In genomic region chr11:69110319-69111046, GRCm38 (mm10) we compare ENCODE assay signal across 8 mouse cellular contexts. TPM values are rescaled to one million over a fixed set of nuclear protein-coding genes. Genes with fewer than 3 reads are reported as not detected.
DNase-seq lines count a peak whose midpoint lies in the region; ATAC-seq lines count a peak whose summit lies in the region.

No protein-coding gene starts in this region.

- DNase-seq in gastrocnemius, postnatal 10 days = peak; percentile 97
- peak; percentile 86 for DNase-seq in induced T-regulatory cell, adult 2 months (ENCODE audit: low read depth)
- peak; percentile 88 for DNase-seq in left cerebral cortex, postnatal 36 days (ENCODE audit: low spot score in 2 of 2)
- DNase-seq in mesoderm, embryonic 11.5 days (ENCODE audit: low read depth, low spot score) = peak; percentile 94
- peak; percentile 76 to 80 for DNase-seq in right cerebral cortex, postnatal 36 days (ENCODE audit: low spot score in 2 of 2)
- peak; percentile 87 to 98 for DNase-seq in urinary bladder, postnatal 4 days (ENCODE audit: low spot score in 2 of 2)

- peak; percentile 49 for ATAC-seq in activated CD4-positive, CD25-positive, alpha-beta regulatory T cell, adult 4 months
- peak; percentile 61 for ATAC-seq in common myeloid progenitor, adult 5-6 weeks (replicated peaks; ENCODE audit: low read depth, poor library complexity, severe bottlenecking)

- intact Hi-C loops in left cerebral cortex, postnatal 36 days (cut with DNase I) = no loop called here

RNA-seq across cellular contexts. Expression of gene Hes7, which starts 9.7 kb away (rescaled TPM):
- polyA plus RNA-seq in activated CD4-positive, CD25-positive, alpha-beta regulatory T cell, adult 4 months (2017; shearing (Covaris generic)) = not detected
- total RNA-seq in common myeloid progenitor, adult 5-6 weeks (2017) = not detected in 2 replicates
- not detected for total RNA-seq in gastrocnemius, postnatal 10 days (2021)
- total RNA-seq in left cerebral cortex, postnatal 36 days (2021) = 1 to 10 TPM in 1 of 2 experiments, under 1 TPM in 1; 0.79 to 1.3 TPM

RNA-seq across cellular contexts. Expression of gene 9130213A22Rik, which starts 11.9 kb away (rescaled TPM):
- not detected for polyA plus RNA-seq in activated CD4-positive, CD25-positive, alpha-beta regulatory T cell, adult 4 months (2017; shearing (Covaris generic))
- not detected in 2 replicates for total RNA-seq in common myeloid progenitor, adult 5-6 weeks (2017)
- under 1 TPM; 0.27 to 0.49 TPM for total RNA-seq in gastrocnemius, postnatal 10 days (2021)
- under 1 TPM; 0.52 to 0.75 TPM for total RNA-seq in left cerebral cortex, postnatal 36 days (2021)

RNA-seq across cellular contexts. Expression of gene Aloxe3, which starts 15.2 kb away (rescaled TPM):
- polyA plus RNA-seq in activated CD4-positive, CD25-positive, alpha-beta regulatory T cell, adult 4 months (2017; shearing (Covaris generic)) = under 1 TPM in 1 of 2 experiments, not detected in 1; 0.09 TPM
- total RNA-seq in common myeloid progenitor, adult 5-6 weeks (2017) = 6.9 TPM in 1 of 2 replicates, not detected in the other
- under 1 TPM in 1 of 2 experiments, not detected in 1; 0.27 TPM for total RNA-seq in gastrocnemius, postnatal 10 days (2021)
- 1 to 10 TPM; 4.3 to 6.8 TPM for total RNA-seq in left cerebral cortex, postnatal 36 days (2021)

RNA-seq across cellular contexts. Expression of gene Per1, which starts 15.5 kb away (rescaled TPM):
- 1 to 10 TPM; 4.5 to 6.7 TPM for polyA plus RNA-seq in activated CD4-positive, CD25-positive, alpha-beta regulatory T cell, adult 4 months (2017; shearing (Covaris generic))
- total RNA-seq in common myeloid progenitor, adult 5-6 weeks (2017) = 9.3 and 16.9 TPM in 2 replicates
- total RNA-seq in gastrocnemius, postnatal 10 days (2021) = 10 to 100 TPM; 17.5 to 78.6 TPM
- 100 to 1,000 TPM; 106 to 122 TPM for total RNA-seq in left cerebral cortex, postnatal 36 days (2021)

RNA-seq across cellular contexts. Expression of gene Vamp2, which starts 22.2 kb away (rescaled TPM):
- polyA plus RNA-seq in activated CD4-positive, CD25-positive, alpha-beta regulatory T cell, adult 4 months (2017; shearing (Covaris generic)) = 10 to 100 TPM; 27.6 to 27.9 TPM
- 7.1 and 10.0 TPM in 2 replicates for total RNA-seq in common myeloid progenitor, adult 5-6 weeks (2017)
- 10 to 100 TPM; 52.4 to 55.8 TPM for total RNA-seq in gastrocnemius, postnatal 10 days (2021)
- 1,000 to 10,000 TPM; 1,090 to 1,186 TPM for total RNA-seq in left cerebral cortex, postnatal 36 days (2021)

Comparison
In these comparisons a context has a peak if more than half of its experiments do, and no peak if none do; other contexts are left out.
1. Peak in every context shown above with its lines: DNase-seq and ATAC-seq.